Mouse (Mus musculus) embryonic stem cell, embryonic (primary cell): ENCODE results near the gene Gtf3c4.

Experiments used
- CTCF ChIA-PET, 4 experiments: fragments of 300-600 bp in 2 of 4; fragments of 350-600 bp in 2 of 4; sonication (Branson Sonifier 250); formaldehyde crosslinking; loops; one replicate each; lab custom pipeline; 2022; ENCODE audit warnings: inconsistent platforms in 2 of 4; lab: Charles Lee
- POLR2A ChIA-PET, 4 experiments: fragments of 300-600 bp in 2 of 4; fragments of 350-600 bp in 2 of 4; sonication (Branson Sonifier 250); formaldehyde crosslinking; loops; one replicate each; lab custom pipeline; 2022; ENCODE audit warnings: antibody characterized with exemption in 4 of 4, inconsistent platforms in 1 of 4; lab: Charles Lee

Gene Gtf3c4

DNA sequence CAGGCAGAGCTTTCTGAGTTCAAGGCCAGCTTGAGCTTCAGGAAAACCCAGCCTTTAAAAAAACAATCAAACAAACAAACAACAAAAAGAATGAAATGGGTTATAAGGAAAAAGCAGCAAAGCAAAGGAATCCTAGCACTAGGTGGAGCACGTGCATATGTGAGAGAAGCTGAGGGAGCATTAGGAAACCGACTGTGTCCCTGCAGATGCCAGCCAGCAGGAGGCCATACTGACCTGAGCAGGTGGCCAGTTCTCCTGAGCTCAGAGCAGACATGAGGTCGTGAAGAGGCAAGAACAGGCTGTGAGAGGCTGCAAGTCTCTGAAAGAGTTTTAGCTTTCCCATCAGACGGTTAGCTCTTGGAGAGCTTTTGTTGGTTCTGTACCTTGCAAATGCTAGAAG is 10.9 kb downstream of the Gtf3c4 start:
- CTCF ChIA-PET = interaction anchor here in 2 of 4 experiments (0.7 to 1.3 kb wide), 3 partner anchors 25 to 145 kb away, joined by 3 to 4 read pairs (median 3); no protein-coding TSS in a partner anchor
- POLR2A ChIA-PET = interaction anchor here (0.8 to 3.1 kb wide), 6 partner anchors 9 to 79 kb away, joined by 3 to 19 read pairs (median 4); partner anchors contain the start of genes Ddx31 (in 2 of the 4) and Gtf3c4 (in 2 of the 4)

DNA sequence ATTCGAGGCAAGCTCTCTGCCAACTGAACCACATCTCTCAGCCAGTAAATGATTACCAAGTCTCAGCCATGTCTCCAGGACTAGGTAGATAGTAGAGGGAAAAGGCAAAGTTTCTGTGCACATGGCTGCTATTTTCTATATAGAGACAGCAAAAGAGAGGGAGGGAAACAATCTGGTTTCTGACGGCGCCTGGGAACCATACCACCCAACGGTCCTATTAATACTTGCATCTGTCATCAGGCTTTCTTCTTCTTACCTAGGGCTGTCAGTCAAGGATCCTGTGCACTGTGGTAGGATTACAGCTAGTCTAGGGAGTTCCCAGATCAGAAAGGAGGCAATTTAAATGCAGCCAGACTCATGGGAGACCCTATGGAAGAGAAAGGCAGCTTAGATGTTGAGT is 21.3 kb downstream of the Gtf3c4 start:
- ChIA-PET CTCF (no interaction called here), POLR2A (interaction anchor here in 2 of 4 experiments (1.6 to 3.3 kb wide), 3 partner anchors 11 to 20 kb away, joined by 4 to 15 read pairs (median 6); partner anchors contain the start of genes Ddx31 (in 1 of the 2) and Gtf3c4 (in 1 of the 2))

GRCm38 (mm10) chr2:28810260-28811013 is 29.7 kb downstream of the Gtf3c4 start:
- POLR2A ChIA-PET = no interaction called here
- CTCF ChIA-PET = no interaction called here

- CTCF ChIA-PET = interaction anchor here in 1 of 4 experiments (1.7 kb wide), 1 partner anchor 53 kb away, joined by 4 read pairs; no protein-coding TSS in a partner anchor
Observed at GRCm38 (mm10) chr2:28808841-28809240, 31.3 kb downstream of the Gtf3c4 start.

GRCm38 (mm10) chr2:28803406-28803805 is 36.8 kb downstream of the Gtf3c4 start:
- POLR2A ChIA-PET = no interaction called here

More at GRCm38 (mm10) chr2:28808841-28809240, 31.3 kb downstream of the Gtf3c4 start:
- POLR2A ChIA-PET = interaction anchor here in 1 of 4 experiments (1.4 kb wide), 1 partner anchor 42 kb away, joined by 3 read pairs; no protein-coding TSS in a partner anchor

DNA sequence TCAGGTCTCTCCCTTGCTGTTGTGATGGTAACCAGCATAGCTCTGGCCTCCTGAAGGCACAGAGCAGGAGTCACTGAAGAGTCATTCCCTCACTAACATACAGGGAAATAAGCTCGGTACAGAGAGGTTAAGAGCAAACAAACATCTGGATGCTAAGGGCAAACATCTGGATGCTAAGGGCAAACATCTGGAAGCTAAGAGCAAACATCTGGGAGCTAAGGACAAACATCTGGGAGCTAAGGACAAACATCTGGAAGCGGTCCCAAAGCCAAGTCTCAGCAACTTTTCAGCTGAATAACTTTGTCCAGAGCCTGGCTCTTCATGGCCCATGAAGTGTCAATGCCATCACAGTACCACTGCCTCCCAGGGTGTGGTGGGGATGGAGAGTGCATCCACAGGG is 40.6 kb downstream of the Gtf3c4 start:
- ChIA-PET CTCF (interaction anchor here in 1 of 4 experiments (1.0 to 1.1 kb wide), 2 partner anchors 177 to 253 kb away, joined by 3 to 5 read pairs; no protein-coding TSS in a partner anchor), POLR2A (interaction anchor here in 2 of 4 experiments (0.6 to 0.8 kb wide), 2 partner anchors 47 to 1003 kb away, joined by 3 to 4 read pairs; partner anchors contain the start of gene Slc27a4 (in 1 of the 2))

More at GRCm38 (mm10) chr2:28803406-28803805, 36.8 kb downstream of the Gtf3c4 start:
- CTCF ChIA-PET = interaction anchor here in 2 of 4 experiments (0.7 to 1.4 kb wide), 2 partner anchors 26 to 104 kb away, joined by 3 to 4 read pairs; no protein-coding TSS in a partner anchor

- ChIA-PET POLR2A (interaction anchor here in 2 of 4 experiments (0.7 to 1.0 kb wide), 3 partner anchors 11 to 908 kb away, joined by 3 read pairs; no protein-coding TSS in a partner anchor), CTCF (interaction anchor here in 2 of 4 experiments (0.6 to 0.9 kb wide), 2 partner anchors 11 to 248 kb away, joined by 4 to 5 read pairs; no protein-coding TSS in a partner anchor)
Observed at GRCm38 (mm10) chr2:28798390-28798789, 41.8 kb downstream of the Gtf3c4 start.

DNA sequence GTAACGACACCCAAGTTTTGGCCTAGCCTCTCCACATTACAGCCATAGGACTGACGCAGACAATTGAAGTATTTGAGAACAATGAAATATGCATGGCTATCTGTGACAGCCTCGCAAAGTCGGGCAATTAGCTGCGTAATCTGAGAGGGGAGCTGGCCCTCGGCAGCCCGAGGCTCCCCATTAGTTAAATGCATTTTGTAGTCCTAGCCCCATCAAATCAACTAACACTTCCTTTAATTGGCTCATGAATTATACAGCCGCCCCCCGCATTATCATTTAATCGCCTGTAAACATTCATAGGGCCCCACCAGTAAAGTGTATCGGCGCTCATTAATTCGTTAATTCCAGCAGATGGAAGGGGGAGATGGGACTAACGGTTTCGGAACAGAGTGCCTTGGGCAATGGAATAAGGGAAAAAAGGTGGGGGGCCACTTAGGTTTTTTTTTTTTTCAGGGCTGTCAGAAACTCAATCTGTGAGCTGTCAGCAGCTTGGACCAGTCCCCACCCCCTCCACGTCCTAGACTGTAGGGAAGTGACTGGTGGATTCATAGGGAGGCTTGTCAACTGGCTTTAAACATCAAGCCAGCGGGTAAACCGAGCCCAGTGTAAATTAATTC is 42.6 kb downstream of the Gtf3c4 start:
- POLR2A ChIA-PET = interaction anchor here in 3 of 4 experiments (0.6 to 1.0 kb wide), 5 partner anchors 10 to 908 kb away, joined by 3 to 7 read pairs (median 3); no protein-coding TSS in a partner anchor
- CTCF ChIA-PET = interaction anchor here in 3 of 4 experiments (0.6 to 1.5 kb wide), 7 partner anchors 10 to 592 kb away, joined by 3 to 6 read pairs (median 4); no protein-coding TSS in a partner anchor

- POLR2A ChIA-PET = no interaction called here
- CTCF ChIA-PET = interaction anchor here in 2 of 4 experiments (0.6 to 1.8 kb wide), 7 partner anchors 10 to 180 kb away, joined by 3 to 7 read pairs (median 4); no protein-coding TSS in a partner anchor
Observed at GRCm38 (mm10) chr2:28796298-28796697, 43.9 kb downstream of the Gtf3c4 start.

DNA sequence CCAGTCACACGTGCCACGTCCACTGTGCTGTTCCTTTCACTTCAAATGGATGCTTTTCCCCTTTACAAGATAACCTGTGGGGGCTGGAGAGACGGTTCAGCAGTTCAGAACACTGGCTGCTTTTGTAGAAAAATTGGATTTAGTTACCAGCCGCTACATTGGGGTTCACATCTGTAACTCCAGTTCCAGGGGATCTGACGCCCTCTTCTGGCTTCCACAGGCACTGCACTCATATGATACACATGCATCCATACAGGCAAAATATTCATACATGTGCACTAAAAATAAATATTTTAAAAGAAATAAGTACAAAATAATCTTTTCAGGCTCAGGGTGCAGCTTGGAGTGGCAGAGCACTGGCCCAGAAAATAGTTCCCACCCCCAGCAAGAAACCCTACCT is 45.5 kb downstream of the Gtf3c4 start:
- CTCF ChIA-PET = interaction anchor here in 1 of 4 experiments (0.6 to 1.5 kb wide), 2 partner anchors 39 to 1978 kb away, joined by 3 to 4 read pairs; no protein-coding TSS in a partner anchor
- POLR2A ChIA-PET = no interaction called here

GRCm38 (mm10) chr2:28792931-28793610 is 47.1 kb downstream of the Gtf3c4 start:
- ChIA-PET CTCF (interaction anchor here in 3 of 4 experiments (0.8 to 1.9 kb wide), 5 partner anchors 35 to 181 kb away, joined by 3 to 12 read pairs (median 8); no protein-coding TSS in a partner anchor), POLR2A (interaction anchor here in 2 of 4 experiments (0.6 to 1.0 kb wide), 2 partner anchors 25 to 172 kb away, joined by 3 read pairs; no protein-coding TSS in a partner anchor)

DNA sequence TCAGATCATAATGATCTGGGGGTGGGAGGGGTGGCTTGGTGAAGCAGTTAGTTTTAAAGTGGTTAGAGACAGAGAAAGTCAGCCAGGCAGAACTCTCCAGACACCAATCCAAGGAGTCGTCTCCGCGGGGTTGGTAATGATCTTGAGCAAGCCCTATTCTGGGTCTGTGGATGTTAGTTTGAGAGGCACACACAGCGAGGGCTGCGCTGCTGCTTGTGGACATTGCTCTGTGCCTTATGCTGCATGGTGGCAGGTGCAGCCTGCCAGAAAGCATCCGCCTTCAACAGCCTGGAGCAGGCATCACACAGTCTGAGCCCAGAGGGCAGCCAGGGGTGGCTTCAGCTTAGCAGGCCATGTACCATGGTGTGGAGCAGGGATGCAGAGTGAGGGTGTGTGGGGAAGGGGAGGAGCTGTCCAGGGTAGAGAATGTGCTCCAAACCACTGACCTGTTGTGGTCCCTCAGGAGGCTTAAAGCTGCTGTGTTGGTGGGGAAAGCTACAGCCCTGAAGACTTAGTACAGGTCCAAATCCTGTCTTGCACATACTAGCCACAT is 53.0 kb downstream of the Gtf3c4 start:
- CTCF ChIA-PET = interaction anchor here in 3 of 4 experiments (0.6 to 1.3 kb wide), 9 partner anchors 9 to 263 kb away, joined by 3 to 5 read pairs (median 3); no protein-coding TSS in a partner anchor
- POLR2A ChIA-PET = interaction anchor here in 2 of 4 experiments (0.5 to 0.9 kb wide), 4 partner anchors 10 to 149 kb away, joined by 3 to 4 read pairs (median 3); no protein-coding TSS in a partner anchor

- ChIA-PET CTCF (interaction anchor here in 3 of 4 experiments (0.7 to 1.1 kb wide), 4 partner anchors 9 to 451 kb away, joined by 3 to 5 read pairs (median 4); no protein-coding TSS in a partner anchor), POLR2A (no interaction called here)
Observed at GRCm38 (mm10) chr2:28786355-28787066, 53.6 kb downstream of the Gtf3c4 start.

GRCm38 (mm10) chr2:28781310-28781709 is 58.9 kb downstream of the Gtf3c4 start:
- ChIA-PET POLR2A (interaction anchor here in 1 of 4 experiments (0.6 to 0.8 kb wide), 2 partner anchors 9 to 132 kb away, joined by 3 read pairs; no protein-coding TSS in a partner anchor), CTCF (interaction anchor here in 2 of 4 experiments (1.0 to 1.8 kb wide), 2 partner anchors 25 to 155 kb away, joined by 3 to 4 read pairs; no protein-coding TSS in a partner anchor)

DNA sequence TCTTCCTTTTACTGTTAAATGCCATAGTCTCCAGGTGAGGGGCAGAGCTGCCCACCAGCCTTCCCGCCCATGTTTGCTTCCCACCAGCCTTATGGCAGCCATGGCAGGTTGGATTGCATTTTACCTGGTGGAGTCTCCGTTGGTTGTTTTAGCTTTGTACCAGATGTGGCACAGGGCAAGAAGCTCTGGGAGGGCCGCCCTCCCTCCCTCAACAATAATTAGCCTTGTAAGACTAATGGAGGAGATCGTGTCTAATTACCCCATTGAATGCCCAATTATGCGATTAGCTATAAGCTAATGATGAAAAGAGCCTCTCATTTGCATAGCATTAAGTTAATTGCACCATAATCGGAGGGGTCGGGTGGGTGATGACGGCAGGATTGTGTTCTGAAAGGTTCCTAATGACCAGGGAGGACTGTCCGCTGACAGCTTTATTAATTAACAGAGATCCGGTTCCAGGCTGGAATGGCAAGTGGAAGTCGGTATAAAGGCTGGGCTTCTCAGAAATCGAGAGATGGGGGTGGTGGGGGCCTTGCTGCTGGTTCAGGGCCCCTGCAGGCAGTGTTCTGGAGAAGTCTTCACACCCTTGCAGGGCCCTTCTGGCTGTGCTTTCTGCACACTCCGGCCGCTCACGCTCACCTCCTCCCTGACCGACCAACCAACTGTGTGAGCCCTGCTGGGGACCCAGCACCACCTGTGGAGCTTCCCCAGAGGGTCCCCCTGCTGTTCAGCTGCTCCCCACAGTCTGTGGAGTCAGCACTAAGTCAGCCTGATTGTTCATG is 60.0 kb downstream of the Gtf3c4 start:
- ChIA-PET CTCF (interaction anchor here (0.5 to 1.8 kb wide), 5 partner anchors 23 to 470 kb away, joined by 3 to 6 read pairs (median 3); no protein-coding TSS in a partner anchor), POLR2A (interaction anchor here in 1 of 4 experiments (0.6 to 0.8 kb wide), 2 partner anchors 8 to 471 kb away, joined by 3 to 5 read pairs; no protein-coding TSS in a partner anchor)
